Mouse (Mus musculus) heart, embryonic 14.5 days (tissue): ENCODE measurements at regions not wholly inside any gene's neighbourhood (a gene's known extent, or its start where the extent isn't known, plus 50 kb on each side); places are given as distances from the start of the nearest gene placed in this dataset.

ENCODE experiments used
- ATAC-seq: fragments of 200-750 bp; cut with Nextera tagmentation; 2 replicates; pipeline ENCODE4 v1.8.0; 2017; ENCODE audit warnings: low read depth, moderate TSS enrichment; ENCODE audit not compliant: insufficient number of reproducible peaks, insufficient read depth, low FRiP score
- H3K27ac ChIP-seq, 2 experiments: fragments of 200-500 bp in 1 of 2; fragments of 300-500 bp in 1 of 2; sonication (generic) in 1 of 2; replicated peaks in 1 of 2; 2 replicates each; pipeline ENCODE4 v1.5.1; 2012 to 2014; ENCODE audit warnings: low read depth in 2 of 2, low read length in 2 of 2, control low read depth in 1 of 2, mild to moderate bottlenecking in 1 of 2, mixed read lengths in 1 of 2; ENCODE audit not compliant: control insufficient read depth in 1 of 2, insufficient read depth in 1 of 2
- H3K27me3 ChIP-seq: fragments of 300-500 bp; sonication (generic); 2 replicates; pipeline ENCODE4 v1.6.1; 2014; ENCODE audit warnings: mild to moderate bottlenecking, low read length, control low read depth; ENCODE audit not compliant: control insufficient read depth, insufficient read depth
- H3K36me3 ChIP-seq: fragments of 300-500 bp; sonication (generic); 2 replicates; pipeline ENCODE4 v1.6.1; 2014; ENCODE audit warnings: mild to moderate bottlenecking, control low read depth, low read length, mixed read lengths; ENCODE audit not compliant: control insufficient read depth, insufficient read depth
- H3K4me1 ChIP-seq, 2 experiments: fragments of 200-500 bp in 1 of 2; fragments of 300-500 bp in 1 of 2; sonication (generic) in 1 of 2; 2 replicates each; pipeline ENCODE4 v1.6.1; 2012 to 2014; ENCODE audit warnings: low read length in 2 of 2, control low read depth in 1 of 2, mixed read lengths in 1 of 2; ENCODE audit not compliant: control insufficient read depth in 2 of 2, insufficient read depth in 2 of 2
- H3K4me2 ChIP-seq: fragments of 300-500 bp; sonication (generic); 2 replicates; pipeline ENCODE4 v1.6.1; 2014; ENCODE audit warnings: mild to moderate bottlenecking, low read length
- H3K4me3 ChIP-seq, 2 experiments: fragments of 200-500 bp in 1 of 2; fragments of 300-500 bp in 1 of 2; sonication (generic) in 1 of 2; 2 replicates each; pipeline ENCODE4 v1.5.1; 2012 to 2014; ENCODE audit warnings: low read length in 2 of 2, mild to moderate bottlenecking in 2 of 2, control low read depth in 1 of 2, low read depth in 1 of 2, moderate library complexity in 1 of 2; ENCODE audit not compliant: control insufficient read depth in 1 of 2, insufficient read depth in 1 of 2
- H3K9ac ChIP-seq: fragments of 300-500 bp; sonication (generic); 2 replicates; pipeline ENCODE4 v1.6.1; 2014; ENCODE audit warnings: mild to moderate bottlenecking, low read length
- H3K9me3 ChIP-seq: fragments of 300-500 bp; sonication (generic); 2 replicates; pipeline ENCODE4 v1.6.1; 2016; ENCODE audit warnings: low read length, control low read depth; ENCODE audit not compliant: control insufficient read depth
- WGBS: fragments of 180-500 bp; shearing (Covaris S2); extraction: QIAGEN DNeasy Blood & Tissue Kit; methylation state at CpG from one replicate; pipeline ENCODE4 v1.1.7; 2014; 5-methylcytosine and 5-hydroxymethylcytosine counted together

DNA sequence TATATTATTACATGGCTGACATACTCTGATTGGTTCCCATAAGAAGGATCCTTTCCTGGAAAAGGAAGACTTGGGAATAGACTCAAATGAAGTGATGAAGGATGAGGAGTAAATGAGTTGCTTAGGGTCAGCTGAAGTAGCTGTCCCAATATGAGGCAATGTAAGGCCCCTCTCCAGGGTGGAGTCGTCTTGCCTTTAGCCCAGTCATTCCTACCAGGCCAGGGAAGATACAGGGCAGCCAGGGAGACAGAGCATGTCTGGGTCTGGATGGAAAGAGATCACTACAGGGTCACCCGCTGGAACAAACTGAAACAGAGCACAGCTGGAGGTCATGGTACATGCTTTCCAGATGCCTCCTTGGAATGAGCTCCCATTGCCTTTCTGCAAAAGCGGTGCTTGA lies 364.2 kb downstream of the Osr1 start:
- Histone ChIP-seq H3K9ac (no peak overlapping the region), H3K9me3 (no peaks in the 10 kb centered on the region), H3K36me3 (no peaks in the 10 kb centered on the region), H3K4me2 (no peak overlapping the region), H3K4me1 (no peaks in the 10 kb centered on the region), H3K27ac (no peak overlapping the region), H3K4me3 (no peak overlapping the region), H3K27me3 (no peaks in the 10 kb centered on the region)
- ATAC-seq, result no peak
- WGBS, result 75% methylated on average over 3 of the region's 3 CpGs

DNA sequence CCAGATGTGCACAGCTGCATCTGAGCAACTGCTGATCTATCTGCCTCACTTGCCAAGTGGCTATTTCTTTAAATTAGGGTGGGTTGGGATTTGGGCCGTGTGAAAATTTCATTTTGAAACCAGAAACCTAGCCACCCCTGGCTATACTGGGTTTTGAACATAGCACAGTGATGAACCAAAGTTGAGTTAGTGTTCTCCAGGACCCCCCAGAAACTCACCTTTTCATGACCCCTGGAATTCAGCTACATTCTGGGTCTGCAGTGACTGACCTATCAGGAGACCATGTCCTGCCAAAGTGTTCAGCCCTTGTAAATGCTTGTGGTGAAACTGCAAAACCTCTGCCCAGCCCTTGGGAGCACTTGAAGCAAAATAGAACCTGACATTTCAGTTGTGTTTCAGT lies 371.4 kb downstream of the Osr1 start:
- no peaks in the 10 kb centered on the region for H3K9me3 ChIP-seq
- H3K4me1 ChIP-seq, result no peaks in the 10 kb centered on the region
- H3K27me3 ChIP-seq, result no peaks in the 10 kb centered on the region
- 59% methylated on average over 1 of the region's 1 CpGs for WGBS
- H3K27ac ChIP-seq, result no peak overlapping the region
- no peak overlapping the region for H3K4me2 ChIP-seq
- no peak for ATAC-seq
- no peak overlapping the region for H3K9ac ChIP-seq
- H3K36me3 ChIP-seq, result no peaks in the 10 kb centered on the region
- no peak overlapping the region for H3K4me3 ChIP-seq

DNA sequence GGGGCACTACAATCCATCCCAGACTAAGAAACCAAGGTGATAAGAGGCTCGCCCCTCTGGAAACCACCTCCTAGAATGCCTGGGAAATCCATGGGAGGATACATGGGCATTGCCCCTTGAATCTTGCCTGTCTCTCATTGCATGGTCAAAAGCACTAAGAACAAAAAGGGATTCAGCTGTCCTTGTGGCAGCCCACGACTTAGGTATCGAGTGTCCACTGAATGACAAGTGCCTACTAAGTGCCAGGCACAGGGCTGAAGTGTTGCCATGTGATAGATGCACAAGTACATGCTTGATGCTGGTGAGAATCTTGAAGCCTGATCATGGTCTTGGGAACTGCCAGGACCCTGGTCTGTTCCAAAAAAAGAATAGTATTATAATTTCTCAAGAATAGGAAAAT lies 371.9 kb downstream of the Osr1 start:
- Histone ChIP-seq H3K4me3 (no peak overlapping the region), H3K27me3 (no peaks in the 10 kb centered on the region), H3K9me3 (no peaks in the 10 kb centered on the region), H3K27ac (no peak overlapping the region), H3K4me1 (no peaks in the 10 kb centered on the region), H3K36me3 (no peaks in the 10 kb centered on the region), H3K9ac (no peak overlapping the region), H3K4me2 (no peak overlapping the region)
- WGBS, result 61% methylated on average over 3 of the region's 3 CpGs
- no peak for ATAC-seq

DNA sequence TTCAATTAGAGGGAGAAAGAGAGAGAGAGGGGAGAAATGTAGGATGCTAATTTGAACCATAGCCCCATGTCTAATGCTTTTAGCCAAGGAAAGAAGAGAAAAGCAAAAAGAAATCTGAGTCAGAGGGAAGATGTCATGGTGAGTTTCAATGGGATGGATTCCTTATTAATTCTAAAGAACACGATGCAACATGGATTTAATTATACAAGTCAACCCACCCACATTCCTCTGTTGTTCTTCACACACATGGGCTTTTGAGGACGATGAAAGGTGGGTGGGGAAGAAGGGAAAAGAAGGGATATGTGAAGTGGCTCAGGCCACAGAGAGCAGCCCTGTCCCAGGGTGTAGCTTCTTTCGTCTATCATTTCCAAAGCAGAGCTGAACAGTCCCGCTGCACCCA lies 378.9 kb downstream of the Osr1 start:
- Histone ChIP-seq H3K4me1 (no peaks in the 10 kb centered on the region), H3K36me3 (no peaks in the 10 kb centered on the region), H3K9ac (no peak overlapping the region), H3K4me3 (no peak overlapping the region), H3K4me2 (no peak overlapping the region), H3K9me3 (no peaks in the 10 kb centered on the region), H3K27ac (no peak overlapping the region), H3K27me3 (no peaks in the 10 kb centered on the region)
- 67% methylated on average over 4 of the region's 4 CpGs for WGBS
- no peak for ATAC-seq

DNA sequence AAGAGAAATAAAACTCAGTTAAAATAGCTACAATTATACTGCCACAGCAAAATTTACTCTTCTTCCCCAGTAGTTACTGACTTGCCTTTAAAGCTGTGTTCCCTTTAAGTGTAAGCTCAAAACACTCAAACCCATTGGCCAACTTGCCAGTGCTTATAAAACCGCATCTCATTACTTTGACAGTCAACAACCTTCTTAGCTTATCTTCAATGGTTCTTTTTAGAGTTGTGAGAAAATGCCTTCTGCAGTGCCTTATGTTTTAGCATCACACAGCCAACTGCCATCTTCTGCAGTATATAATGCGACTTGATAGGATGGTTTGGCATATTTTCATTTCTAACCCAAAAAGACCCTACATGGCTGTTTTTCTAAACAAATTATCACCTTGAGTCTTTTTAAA lies 382.5 kb downstream of the Osr1 start:
- H3K9me3 ChIP-seq, result no peaks in the 10 kb centered on the region
- H3K27me3 ChIP-seq, result no peaks in the 10 kb centered on the region
- WGBS, result 79% methylated on average over 2 of the region's 2 CpGs
- no peaks in the 10 kb centered on the region for H3K4me1 ChIP-seq
- H3K4me2 ChIP-seq, result no peak overlapping the region
- no peak overlapping the region for H3K9ac ChIP-seq
- H3K27ac ChIP-seq, result no peak overlapping the region
- ATAC-seq, result no peak
- no peak overlapping the region for H3K4me3 ChIP-seq
- no peaks in the 10 kb centered on the region for H3K36me3 ChIP-seq

DNA sequence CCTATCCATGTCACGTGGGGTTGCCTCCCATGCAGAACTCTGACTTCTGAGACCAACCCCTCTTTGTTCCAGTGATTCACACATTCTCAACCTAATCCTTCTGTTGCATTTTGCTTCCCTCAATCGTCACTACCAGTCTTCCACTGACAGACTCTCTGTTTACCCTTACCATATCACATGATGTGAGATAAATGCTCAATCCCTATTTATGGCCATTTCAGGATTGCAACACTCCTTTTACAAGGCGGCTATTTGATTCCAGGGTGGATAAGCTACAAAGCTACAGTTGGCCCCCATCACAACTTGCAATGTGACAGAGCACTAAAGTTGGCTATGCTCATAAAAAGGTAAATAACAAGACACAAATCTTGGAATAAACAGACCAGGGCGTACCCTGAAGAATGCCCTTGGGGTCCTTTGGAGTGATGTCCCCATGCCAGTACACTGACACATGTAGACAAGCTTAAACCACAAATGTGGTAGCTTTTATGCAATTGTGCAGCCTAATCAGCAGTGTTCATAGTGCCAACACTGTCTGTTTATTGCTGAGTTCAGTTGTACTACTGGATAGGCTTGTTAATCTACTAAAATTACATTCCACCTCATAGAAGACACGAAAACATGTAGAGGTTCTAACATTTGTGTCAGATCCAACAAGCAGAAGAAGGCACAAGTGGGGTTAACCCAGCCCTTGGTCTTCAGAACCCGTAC lies 384.4 kb downstream of the Osr1 start:
- Histone ChIP-seq H3K27ac (no peak overlapping the region), H3K9me3 (no peaks in the 10 kb centered on the region), H3K36me3 (no peaks in the 10 kb centered on the region), H3K27me3 (no peaks in the 10 kb centered on the region), H3K4me3 (no peak overlapping the region), H3K4me2 (no peak overlapping the region), H3K4me1 (no peaks in the 10 kb centered on the region), H3K9ac (no peak overlapping the region)
- 76% methylated on average over 6 of the region's 6 CpGs for WGBS
- no peak for ATAC-seq

DNA sequence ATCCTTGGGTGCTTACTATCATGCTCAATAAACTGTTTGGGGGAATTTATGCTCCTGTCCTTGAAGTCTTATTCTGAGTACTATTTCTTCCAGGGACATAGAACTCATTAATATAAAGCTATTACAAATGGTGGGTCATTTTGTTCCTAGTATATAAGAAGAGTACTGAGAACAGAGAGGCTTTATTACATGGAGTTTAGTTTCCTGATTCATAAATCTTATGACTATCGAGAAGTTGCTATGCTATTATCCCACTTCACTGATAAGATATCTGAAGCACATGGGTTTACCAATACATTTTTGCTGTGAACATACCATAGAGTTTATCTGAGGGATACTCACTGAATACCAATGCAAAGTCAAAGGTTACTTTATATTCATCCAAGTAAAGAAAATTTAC lies 399.5 kb downstream of the Osr1 start:
- Histone ChIP-seq H3K4me1 (no peaks in the 10 kb centered on the region), H3K9ac (no peak overlapping the region), H3K27ac (no peak overlapping the region), H3K4me2 (no peak overlapping the region), H3K36me3 (no peaks in the 10 kb centered on the region), H3K9me3 (no peaks in the 10 kb centered on the region), H3K27me3 (no peaks in the 10 kb centered on the region), H3K4me3 (no peak overlapping the region)
- no peak for ATAC-seq
- WGBS, result 49% methylated on average over 1 of the region's 1 CpGs

DNA sequence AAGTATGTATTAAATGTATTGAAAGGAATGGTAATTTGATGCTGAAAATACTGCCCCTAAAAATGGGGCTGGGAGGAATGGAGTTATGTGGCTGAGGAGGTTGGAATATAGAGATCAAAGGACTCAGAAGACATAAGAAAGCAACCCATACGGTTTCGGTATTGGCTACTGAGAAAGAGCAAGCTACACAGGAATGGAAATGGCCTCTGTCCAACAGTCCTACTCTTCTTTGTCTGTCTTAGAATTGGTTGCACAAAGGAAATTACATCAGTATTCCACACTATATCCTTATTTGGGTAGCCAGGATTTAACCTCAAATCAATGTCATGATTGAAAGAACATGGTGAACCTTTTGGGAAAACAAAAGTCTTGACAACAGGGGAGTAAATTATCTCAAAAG lies 399.0 kb upstream of the Nt5c1b start:
- H3K27ac ChIP-seq, result no peak overlapping the region
- WGBS, result 88% methylated on average over 2 of the region's 2 CpGs
- no peak overlapping the region for H3K9ac ChIP-seq
- H3K4me2 ChIP-seq, result no peak overlapping the region
- no peak for ATAC-seq
- no peaks in the 10 kb centered on the region for H3K27me3 ChIP-seq
- H3K36me3 ChIP-seq, result no peaks in the 10 kb centered on the region
- no peaks in the 10 kb centered on the region for H3K9me3 ChIP-seq
- no peaks in the 10 kb centered on the region for H3K4me1 ChIP-seq
- H3K4me3 ChIP-seq, result no peak overlapping the region
